Mouse (Mus musculus) erythroblast, embryonic 14.5 days (primary cell): ENCODE results near the gene Dido1.

Source experiments
- GATA1 ChIP-seq: IDR thresholded peaks from 2 replicates; pipeline ENCODE4 v1.6.1; 2012; ENCODE audit warnings: low read length, inconsistent platforms, mixed read lengths
- TAL1 ChIP-seq: IDR thresholded peaks from 3 replicates; pipeline ENCODE4 v1.6.1; 2012; ENCODE audit warnings: low read length, inconsistent platforms, mixed read lengths

DNA sequence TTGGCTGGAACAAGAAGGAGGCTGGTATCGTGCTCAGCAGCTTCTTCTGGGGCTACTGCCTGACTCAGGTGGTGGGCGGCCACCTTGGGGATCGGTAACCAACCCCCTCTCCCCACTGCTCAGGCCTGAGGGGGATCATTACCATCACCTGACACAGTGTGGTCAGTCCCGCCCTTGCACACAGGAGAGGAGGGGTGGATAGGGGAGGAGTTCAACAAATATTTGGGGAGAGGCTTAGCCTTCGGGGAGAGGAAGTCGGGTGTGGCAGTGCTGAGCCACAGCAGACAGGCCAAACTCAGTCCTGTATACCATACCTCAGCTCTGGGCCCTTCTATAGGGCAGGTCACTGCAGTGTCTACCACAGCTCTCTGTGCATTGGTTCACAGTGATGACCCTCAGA is 22.2 kb upstream of the Dido1 start:
- TF ChIP-seq TAL1 (no peak), GATA1 (no peak)
